Mouse (Mus musculus) stomach, embryonic 15.5 days (tissue): ENCODE results near the gene Gpc6. TPM values are rescaled to one million over a fixed set of nuclear protein-coding genes. Genes with fewer than 3 reads are reported as not detected.

ENCODE experiments used
- ATAC-seq: fragments of 200-750 bp; cut with Nextera tagmentation; 2 replicates; pipeline ENCODE4 v1.8.0; 2017; ENCODE audit warnings: low read depth, moderate number of reproducible peaks, moderate TSS enrichment; ENCODE audit not compliant: insufficient read depth, low FRiP score
- H3K27ac ChIP-seq: fragments of 300-500 bp; sonication (generic); 2 replicates; pipeline ENCODE4 v1.5.1; 2015; ENCODE audit warnings: mild to moderate bottlenecking, inconsistent platforms
- H3K27me3 ChIP-seq: fragments of 300-500 bp; sonication (generic); replicated peaks from 2 replicates; pipeline ENCODE4 v1.6.1; 2015; ENCODE audit warnings: inconsistent platforms
- H3K36me3 ChIP-seq: fragments of 300-500 bp; sonication (generic); 2 replicates; pipeline ENCODE4 v1.6.1; 2015; ENCODE audit warnings: inconsistent platforms
- H3K4me1 ChIP-seq: fragments of 300-500 bp; sonication (generic); 2 replicates; pipeline ENCODE4 v1.6.1; 2015; ENCODE audit warnings: inconsistent platforms
- H3K4me2 ChIP-seq: fragments of 300-500 bp; sonication (generic); 2 replicates; pipeline ENCODE4 v1.6.1; 2015; ENCODE audit warnings: mild to moderate bottlenecking, inconsistent platforms
- H3K4me3 ChIP-seq: fragments of 300-500 bp; sonication (generic); replicated peaks from 2 replicates; pipeline ENCODE4 v1.5.1; 2015; ENCODE audit warnings: inconsistent platforms
- H3K9ac ChIP-seq: fragments of 300-500 bp; sonication (generic); 2 replicates; pipeline ENCODE4 v1.6.1; 2015; ENCODE audit warnings: inconsistent platforms
- H3K9me3 ChIP-seq: fragments of 300-500 bp; sonication (generic); 2 replicates; pipeline ENCODE4 v1.6.1; 2016; ENCODE audit warnings: inconsistent platforms
- WGBS: fragments of 180-500 bp; shearing (Covaris S2); methylation state at CpG from one replicate; pipeline ENCODE4 v1.1.7; 2015; 5-methylcytosine and 5-hydroxymethylcytosine counted together
- polyA plus RNA-seq: library from polyadenylated mRNA; unstranded; fragments of >200 nt; fragmentation: Nextera tagmentation; extraction: Ambion mirVana; gene quantifications from 2 replicates; pipeline ENCODE4 v1.2.1, GENCODE M21; 2015

Gpc6 gene
- polyA plus RNA-seq, 1 experiment from 2014 or later: 52.4 TPM

GRCm38 (mm10) chr14:116928395-116928794, 3.3 kb downstream of the Gpc6 start:
- Histone ChIP-seq H3K36me3 (no peaks in the 10 kb centered on the region), H3K27me3 (no peaks in the 10 kb centered on the region), H3K4me1 (0 out of 2 replicates have a peak, but pooled peaks cover 4% of the 10 kb centered on the region), H3K27ac (peak overlapping the region; percentile 65; the same call in 1 of the 2 replicates), H3K4me2 (peak overlapping the region; percentile 67), H3K4me3 (peak overlapping the region; percentile 67), H3K9ac (no peak overlapping the region), H3K9me3 (no peaks in the 10 kb centered on the region)
- no peak for ATAC-seq
- WGBS: 36% methylated on average over 2 of the region's 2 CpGs

GRCm38 (mm10) chr14:116928796-116929529, 3.8 kb downstream of the Gpc6 start:
- Histone ChIP-seq H3K9me3 (no peaks in the 10 kb centered on the region), H3K36me3 (no peaks in the 10 kb centered on the region), H3K4me3 (peak overlapping the region; percentile 67; the same call in 1 of the 2 replicates), H3K27ac (peak overlapping the region; percentile 65; the same call in 1 of the 2 replicates), H3K9ac (no peak overlapping the region), H3K4me1 (0 out of 2 replicates have a peak, but pooled peaks cover 4% of the 10 kb centered on the region), H3K27me3 (no peaks in the 10 kb centered on the region), H3K4me2 (peak overlapping the region; percentile 67)
- WGBS: 37% methylated on average over 7 of the region's 7 CpGs
- no peak for ATAC-seq

- no peak overlapping the region for H3K4me2 ChIP-seq
- H3K4me3 ChIP-seq: no peak overlapping the region
- H3K4me1 ChIP-seq: 0 out of 2 replicates have a peak, but pooled peaks cover 1% of the 10 kb centered on the region
- H3K9ac ChIP-seq: no peak overlapping the region
- WGBS: 57% methylated on average over 5 of the region's 5 CpGs
- H3K27me3 ChIP-seq: no peaks in the 10 kb centered on the region
- no peaks in the 10 kb centered on the region for H3K36me3 ChIP-seq
- H3K27ac ChIP-seq: no peak overlapping the region
- H3K9me3 ChIP-seq: no peaks in the 10 kb centered on the region
- no peak for ATAC-seq
Observed at GRCm38 (mm10) chr14:116933825-116934224, 8.7 kb downstream of the Gpc6 start.

- no peak overlapping the region for H3K4me2 ChIP-seq
- H3K9ac ChIP-seq: no peak overlapping the region
- 70% methylated on average over 14 of the region's 14 CpGs for WGBS
- ATAC-seq: no peak
- no peaks in the 10 kb centered on the region for H3K4me1 ChIP-seq
- no peaks in the 10 kb centered on the region for H3K27me3 ChIP-seq
- H3K27ac ChIP-seq: no peak overlapping the region
- H3K4me3 ChIP-seq: no peak overlapping the region
- no peaks in the 10 kb centered on the region for H3K9me3 ChIP-seq
- H3K36me3 ChIP-seq: no peaks in the 10 kb centered on the region
Observed at GRCm38 (mm10) chr14:116937910-116938560, 12.9 kb downstream of the Gpc6 start.

- H3K36me3 ChIP-seq: no peaks in the 10 kb centered on the region
- no peaks in the 10 kb centered on the region for H3K4me1 ChIP-seq
- no peak overlapping the region for H3K4me2 ChIP-seq
- H3K27me3 ChIP-seq: no peaks in the 10 kb centered on the region
- H3K27ac ChIP-seq: no peak overlapping the region
- no peak for ATAC-seq
- H3K9me3 ChIP-seq: no peaks in the 10 kb centered on the region
- no peak overlapping the region for H3K9ac ChIP-seq
- H3K4me3 ChIP-seq: no peak overlapping the region
- 85% methylated on average over 9 of the region's 9 CpGs for WGBS
Observed at GRCm38 (mm10) chr14:116938735-116939134, 13.6 kb downstream of the Gpc6 start.

GRCm38 (mm10) chr14:116939561-116939960, 14.4 kb downstream of the Gpc6 start:
- no peaks in the 10 kb centered on the region for H3K36me3 ChIP-seq
- no peaks in the 10 kb centered on the region for H3K9me3 ChIP-seq
- no peak overlapping the region for H3K4me2 ChIP-seq
- ATAC-seq: no peak
- H3K27ac ChIP-seq: no peak overlapping the region
- no peak overlapping the region for H3K4me3 ChIP-seq
- no peak overlapping the region for H3K9ac ChIP-seq
- 80% methylated on average over 1 of the region's 1 CpGs for WGBS
- no peaks in the 10 kb centered on the region for H3K4me1 ChIP-seq
- no peaks in the 10 kb centered on the region for H3K27me3 ChIP-seq

- H3K36me3 ChIP-seq: no peaks in the 10 kb centered on the region
- H3K27ac ChIP-seq: no peak overlapping the region
- H3K4me3 ChIP-seq: no peak overlapping the region
- no peak overlapping the region for H3K9ac ChIP-seq
- no peaks in the 10 kb centered on the region for H3K4me1 ChIP-seq
- no peak overlapping the region for H3K4me2 ChIP-seq
- 83% methylated on average over 4 of the region's 4 CpGs for WGBS
- H3K9me3 ChIP-seq: no peaks in the 10 kb centered on the region
- no peak for ATAC-seq
- no peaks in the 10 kb centered on the region for H3K27me3 ChIP-seq
Observed at GRCm38 (mm10) chr14:116941772-116942171, 16.7 kb downstream of the Gpc6 start.

- no peak overlapping the region for H3K4me3 ChIP-seq
- H3K27me3 ChIP-seq: no peaks in the 10 kb centered on the region
- H3K4me1 ChIP-seq: no peaks in the 10 kb centered on the region
- no peaks in the 10 kb centered on the region for H3K36me3 ChIP-seq
- H3K4me2 ChIP-seq: no peak overlapping the region
- WGBS: 87% methylated on average over 7 of the region's 7 CpGs
- H3K9ac ChIP-seq: no peak overlapping the region
- H3K27ac ChIP-seq: no peak overlapping the region
- H3K9me3 ChIP-seq: no peaks in the 10 kb centered on the region
- ATAC-seq: no peak
Observed at GRCm38 (mm10) chr14:116943751-116944150, 18.6 kb downstream of the Gpc6 start.

- no peak overlapping the region for H3K9ac ChIP-seq
- no peaks in the 10 kb centered on the region for H3K4me1 ChIP-seq
- H3K27ac ChIP-seq: no peak overlapping the region
- WGBS: 60% methylated on average over 6 of the region's 6 CpGs
- H3K4me2 ChIP-seq: no peak overlapping the region
- no peaks in the 10 kb centered on the region for H3K36me3 ChIP-seq
- no peak overlapping the region for H3K4me3 ChIP-seq
- no peaks in the 10 kb centered on the region for H3K27me3 ChIP-seq
- no peaks in the 10 kb centered on the region for H3K9me3 ChIP-seq
- no peak for ATAC-seq
Observed at GRCm38 (mm10) chr14:116945975-116946374, 20.9 kb downstream of the Gpc6 start.

GRCm38 (mm10) chr14:116947461-116947860, 22.3 kb downstream of the Gpc6 start:
- no peaks in the 10 kb centered on the region for H3K36me3 ChIP-seq
- no peak overlapping the region for H3K27ac ChIP-seq
- WGBS: 90% methylated on average over 6 of the region's 6 CpGs
- no peaks in the 10 kb centered on the region for H3K9me3 ChIP-seq
- no peak overlapping the region for H3K4me3 ChIP-seq
- no peak overlapping the region for H3K9ac ChIP-seq
- H3K27me3 ChIP-seq: no peaks in the 10 kb centered on the region
- no peak for ATAC-seq
- H3K4me2 ChIP-seq: no peak overlapping the region
- no peaks in the 10 kb centered on the region for H3K4me1 ChIP-seq

- H3K27ac ChIP-seq: no peak overlapping the region
- H3K36me3 ChIP-seq: no peaks in the 10 kb centered on the region
- no peak overlapping the region for H3K4me3 ChIP-seq
- ATAC-seq: no peak
- 66% methylated on average over 5 of the region's 5 CpGs for WGBS
- H3K9me3 ChIP-seq: no peaks in the 10 kb centered on the region
- H3K9ac ChIP-seq: no peak overlapping the region
- no peaks in the 10 kb centered on the region for H3K4me1 ChIP-seq
- no peak overlapping the region for H3K4me2 ChIP-seq
- H3K27me3 ChIP-seq: no peaks in the 10 kb centered on the region
Observed at GRCm38 (mm10) chr14:116947939-116948591, 22.9 kb downstream of the Gpc6 start.

GRCm38 (mm10) chr14:116957154-116957553, 32.0 kb downstream of the Gpc6 start:
- H3K27ac ChIP-seq: no peak overlapping the region
- no peaks in the 10 kb centered on the region for H3K36me3 ChIP-seq
- H3K9me3 ChIP-seq: no peaks in the 10 kb centered on the region
- H3K4me3 ChIP-seq: no peak overlapping the region
- H3K9ac ChIP-seq: no peak overlapping the region
- no peak overlapping the region for H3K4me2 ChIP-seq
- no peak for ATAC-seq
- H3K27me3 ChIP-seq: no peaks in the 10 kb centered on the region
- H3K4me1 ChIP-seq: no peaks in the 10 kb centered on the region; the same call in 1 of the 2 replicates
